Mouse (Mus musculus) forebrain, embryonic 14.5 days (tissue): Measurements from ENCODE around the gene Rasgrp2. TPM values are rescaled to one million over a fixed set of nuclear protein-coding genes. Genes with fewer than 3 reads are reported as not detected.

Experiments
- ATAC-seq: fragments of 200-750 bp; cut with Nextera tagmentation; 2 replicates; pipeline ENCODE4 v1.8.0; 2017; ENCODE audit warnings: mild to moderate bottlenecking, moderate library complexity
- DNase-seq: peaks from one replicate; pipeline ENCODE4 v3.0.0-alpha.2; 2015; ENCODE audit warnings: low spot score
- H3K27ac ChIP-seq: fragments of 300-500 bp; sonication (generic); 2 replicates; pipeline ENCODE4 v1.5.1; 2014; ENCODE audit warnings: low read depth, mild to moderate bottlenecking, control low read depth, low read length, moderate library complexity
- H3K27me3 ChIP-seq: fragments of 300-500 bp; sonication (generic); replicated peaks from 2 replicates; pipeline ENCODE4 v1.6.1; 2014; ENCODE audit warnings: low read length, control low read depth, mixed read lengths; ENCODE audit not compliant: control insufficient read depth, insufficient read depth
- H3K36me3 ChIP-seq: fragments of 300-500 bp; sonication (generic); 2 replicates; pipeline ENCODE4 v1.6.1; 2014; ENCODE audit warnings: low read length, control low read depth; ENCODE audit not compliant: control insufficient read depth, insufficient read depth
- H3K4me1 ChIP-seq: fragments of 300-500 bp; sonication (generic); 2 replicates; pipeline ENCODE4 v1.6.1; 2014; ENCODE audit warnings: antibody characterized with exemption, low read length, control low read depth; ENCODE audit not compliant: control insufficient read depth, insufficient read depth
- H3K4me2 ChIP-seq: fragments of 300-500 bp; sonication (generic); 2 replicates; pipeline ENCODE4 v1.6.1; 2014; ENCODE audit warnings: mild to moderate bottlenecking, control low read depth, low read length
- H3K4me3 ChIP-seq: fragments of 300-500 bp; sonication (generic); 2 replicates; pipeline ENCODE4 v1.5.1; 2014; ENCODE audit warnings: low read depth, low read length, control low read depth
- H3K9ac ChIP-seq: fragments of 300-500 bp; sonication (generic); 2 replicates; pipeline ENCODE4 v1.6.1; 2014; ENCODE audit warnings: mild to moderate bottlenecking, low read length, control low read depth, moderate library complexity
- H3K9me3 ChIP-seq: fragments of 300-500 bp; sonication (generic); replicated peaks from 2 replicates; pipeline ENCODE4 v1.6.1; 2016; ENCODE audit warnings: low read length, control low read depth, mixed read lengths; ENCODE audit not compliant: control insufficient read depth
- WGBS: fragments of 180-500 bp; shearing (Covaris S2); extraction: QIAGEN DNeasy Blood & Tissue Kit; methylation state at CpG from one replicate; pipeline ENCODE4 v1.1.7; 2014; 5-methylcytosine and 5-hydroxymethylcytosine counted together
- polyA plus RNA-seq: library from polyadenylated mRNA; unstranded; fragments of >200 nt; fragmentation: Nextera tagmentation; extraction: Ambion mirVana; gene quantifications from 2 replicates; pipeline ENCODE4 v1.2.1, GENCODE M21; 2014

Rasgrp2 gene
- polyA plus RNA-seq, 1 experiment from 2014 or later: 28.6 TPM

GRCm38 (mm10) chr19:6364842-6365241 lies 34.3 kb upstream of the Rasgrp2 start:
- no peaks in the 10 kb centered on the region for H3K9me3 ChIP-seq
- H3K27ac ChIP-seq: no peak overlapping the region
- H3K4me1 ChIP-seq: peaks cover 11% of the 10 kb centered on the region; the same call in 1 of the 2 replicates
- no peaks in the 10 kb centered on the region for H3K27me3 ChIP-seq
- DNase-seq (no peak), ATAC-seq (no peak)
- 6% methylated on average over 2 of the region's 2 CpGs for WGBS
- peaks cover 49% of the 10 kb centered on the region for H3K36me3 ChIP-seq
- peak overlapping the region; percentile 99 for H3K4me3 ChIP-seq
- peak overlapping the region; percentile 97 for H3K4me2 ChIP-seq
- peak overlapping the region; percentile 99 for H3K9ac ChIP-seq

- Histone ChIP-seq H3K27ac (no peak overlapping the region), H3K4me1 (peaks cover 6% of the 10 kb centered on the region; the same call in 1 of the 2 replicates), H3K36me3 (peaks cover 95% of the 10 kb centered on the region), H3K9ac (no peak overlapping the region), H3K4me3 (no peak overlapping the region), H3K9me3 (no peaks in the 10 kb centered on the region), H3K27me3 (no peaks in the 10 kb centered on the region), H3K4me2 (no peak overlapping the region)
- 97% methylated on average over 2 of the region's 2 CpGs for WGBS
- DNase-seq (no peak), ATAC-seq (no peak)
Observed at GRCm38 (mm10) chr19:6370175-6370574, 29.0 kb upstream of the Rasgrp2 start.

GRCm38 (mm10) chr19:6372433-6372832 lies 26.7 kb upstream of the Rasgrp2 start:
- no peak overlapping the region for H3K4me3 ChIP-seq
- peaks cover 97% of the 10 kb centered on the region for H3K36me3 ChIP-seq
- H3K4me1 ChIP-seq: no peaks in the 10 kb centered on the region
- DNase-seq (no peak), ATAC-seq (no peak)
- no peak overlapping the region for H3K4me2 ChIP-seq
- H3K9ac ChIP-seq: no peak overlapping the region
- H3K9me3 ChIP-seq: no peaks in the 10 kb centered on the region
- no peak overlapping the region for H3K27ac ChIP-seq
- WGBS: 91% methylated on average over 3 of the region's 3 CpGs
- H3K27me3 ChIP-seq: no peaks in the 10 kb centered on the region

GRCm38 (mm10) chr19:6373539-6374400 lies 25.4 kb upstream of the Rasgrp2 start:
- Histone ChIP-seq H3K4me1 (no peaks in the 10 kb centered on the region), H3K9ac (no peak overlapping the region), H3K36me3 (peaks cover 97% of the 10 kb centered on the region), H3K9me3 (no peaks in the 10 kb centered on the region), H3K4me2 (no peak overlapping the region), H3K27ac (no peak overlapping the region), H3K27me3 (no peaks in the 10 kb centered on the region), H3K4me3 (no peak overlapping the region)
- DNase-seq: peak; percentile 78
- ATAC-seq: peak; percentile 35; the same call in 1 of the 2 replicates
- 72% methylated on average over 12 of the region's 12 CpGs for WGBS

GRCm38 (mm10) chr19:6374571-6374970 lies 24.6 kb upstream of the Rasgrp2 start:
- H3K9ac ChIP-seq: no peak overlapping the region
- no peaks in the 10 kb centered on the region for H3K9me3 ChIP-seq
- H3K36me3 ChIP-seq: peaks cover 97% of the 10 kb centered on the region
- DNase-seq: no peak
- no peaks in the 10 kb centered on the region for H3K27me3 ChIP-seq
- no peak overlapping the region for H3K4me3 ChIP-seq
- no peaks in the 10 kb centered on the region for H3K4me1 ChIP-seq
- no peak overlapping the region for H3K4me2 ChIP-seq
- ATAC-seq: no peak
- no peak overlapping the region for H3K27ac ChIP-seq
- 99% methylated on average over 10 of the region's 10 CpGs for WGBS

GRCm38 (mm10) chr19:6375423-6376254 lies 23.5 kb upstream of the Rasgrp2 start:
- Histone ChIP-seq H3K9ac (no peak overlapping the region), H3K4me1 (no peaks in the 10 kb centered on the region), H3K36me3 (peaks cover 89% of the 10 kb centered on the region), H3K27me3 (no peaks in the 10 kb centered on the region), H3K4me2 (no peak overlapping the region), H3K4me3 (no peak overlapping the region), H3K27ac (0 out of 2 replicates have a peak overlapping the region, but pooled peaks have one; percentile 2), H3K9me3 (no peaks in the 10 kb centered on the region)
- ATAC-seq (no peak), DNase-seq (no peak)
- WGBS: 92% methylated on average over 42 of the region's 42 CpGs

- Histone ChIP-seq H3K27ac (no peak overlapping the region), H3K27me3 (no peaks in the 10 kb centered on the region), H3K4me1 (no peaks in the 10 kb centered on the region), H3K36me3 (peaks cover 85% of the 10 kb centered on the region), H3K4me3 (no peak overlapping the region), H3K9ac (no peak overlapping the region), H3K4me2 (no peak overlapping the region), H3K9me3 (no peaks in the 10 kb centered on the region)
- WGBS: 65% methylated on average over 14 of the region's 14 CpGs
- no peak for DNase-seq
- ATAC-seq: no peak
Observed at GRCm38 (mm10) chr19:6376255-6376564, 22.9 kb upstream of the Rasgrp2 start.

- Histone ChIP-seq H3K4me2 (no peak overlapping the region), H3K4me3 (no peak overlapping the region), H3K9me3 (no peaks in the 10 kb centered on the region), H3K27ac (no peak overlapping the region), H3K4me1 (no peaks in the 10 kb centered on the region), H3K36me3 (peaks cover 81% of the 10 kb centered on the region), H3K9ac (no peak overlapping the region), H3K27me3 (no peaks in the 10 kb centered on the region)
- 85% methylated on average over 2 of the region's 2 CpGs for WGBS
- DNase-seq: no peak
- no peak for ATAC-seq
Observed at GRCm38 (mm10) chr19:6376643-6377042, 22.5 kb upstream of the Rasgrp2 start.
